Mouse (Mus musculus) lung, adult 2 months (tissue): Measurements from ENCODE around the gene Sh2d6.

Experiments
- CTCF ChIP-seq: fragments of 200-500 bp; IDR thresholded peaks from 2 replicates; pipeline ENCODE4 v1.5.1; 2011; ENCODE audit warnings: mild to moderate bottlenecking, low read length, control low read depth; ENCODE audit not compliant: insufficient read depth
- POLR2A ChIP-seq: fragments of 200-500 bp; IDR thresholded peaks from 2 replicates; pipeline ENCODE4 v1.6.1; 2011; ENCODE audit warnings: low read depth, mild to moderate bottlenecking, control low read depth, low read length, borderline replicate concordance; ENCODE audit errors: extremely low read depth

- no peak for TF ChIP-seq POLR2A
- no peak for TF ChIP-seq CTCF
These were observed 17.6 kb downstream of the Sh2d6 start for GRCm38 (mm10) chr6:72503939-72504338.
